Mouse (Mus musculus) CH12F3 (cell line): ENCODE results near the gene Lipi.

Source experiments
- in situ Hi-C: fragments of 300-500 bp; cut with MboI; formaldehyde crosslinking; loops from 2 replicates; pipeline ENCODE4 v1.14.3; 2020; ENCODE audit warnings: low sequenced_read_pairs

Gene Lipi

DNA sequence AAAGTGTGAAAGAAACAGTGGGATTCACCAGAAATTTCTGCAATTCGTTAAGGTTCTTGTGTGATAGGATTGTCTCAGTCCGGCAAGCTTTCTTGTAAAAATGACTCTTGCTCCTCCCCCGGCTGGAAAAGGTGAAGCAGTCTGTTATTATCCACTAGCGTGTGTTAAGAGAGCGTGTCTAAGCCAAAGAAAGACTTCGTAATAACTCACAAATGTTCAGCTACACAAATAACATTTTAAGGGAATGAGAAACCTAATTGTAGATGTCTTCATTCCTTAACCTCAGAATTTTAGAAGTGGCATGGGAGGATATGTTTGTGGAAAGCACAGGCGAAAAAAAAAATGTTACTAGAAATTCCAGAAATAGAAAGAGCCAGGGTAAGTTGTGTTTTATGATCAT lies at the start of gene Lipi:
Gene Lipi (minus strand): TSS at position 101 of the 400 bp plus-strand sequence.
- in situ Hi-C loops = no loop called here

- in situ Hi-C loops = no loop called here
These were observed 42.0 kb upstream of the Lipi start for GRCm38 (mm10) chr16:75627862-75628261.

DNA sequence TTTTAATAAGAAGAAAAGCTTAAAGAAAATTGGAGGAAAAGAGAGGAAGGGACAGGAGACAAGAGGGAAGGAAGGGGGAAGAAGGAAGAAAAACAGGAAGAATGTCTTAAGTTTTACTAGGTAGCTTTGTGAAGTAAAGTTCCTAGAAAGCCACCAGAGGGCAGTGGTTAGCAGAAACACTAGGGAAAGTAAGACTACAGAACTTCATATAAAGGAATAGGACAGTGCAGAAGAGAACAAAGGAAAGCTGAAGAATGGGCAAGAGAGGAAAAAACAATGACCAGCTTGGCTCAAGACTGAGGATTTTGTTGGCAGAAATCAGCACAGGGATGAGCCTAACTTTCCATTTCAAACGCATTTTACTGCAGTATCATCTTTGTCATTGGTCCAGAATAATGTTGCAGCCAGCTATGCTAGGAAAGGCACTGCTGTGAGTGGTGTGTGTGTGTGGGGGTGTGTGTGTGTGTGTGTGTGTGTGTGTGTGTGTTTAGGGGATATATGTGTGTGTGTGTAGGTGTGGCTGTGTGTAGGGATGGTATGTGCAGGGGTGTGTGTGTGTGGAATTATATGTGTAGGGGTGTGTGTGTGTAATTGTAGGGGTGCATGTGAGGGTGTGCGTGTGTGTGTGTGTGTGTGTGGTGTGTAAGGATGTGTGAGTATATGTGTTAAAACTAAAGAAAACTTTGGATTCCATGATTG lies 31.9 kb upstream of the Lipi start:
- in situ Hi-C loops = no loop called here

DNA sequence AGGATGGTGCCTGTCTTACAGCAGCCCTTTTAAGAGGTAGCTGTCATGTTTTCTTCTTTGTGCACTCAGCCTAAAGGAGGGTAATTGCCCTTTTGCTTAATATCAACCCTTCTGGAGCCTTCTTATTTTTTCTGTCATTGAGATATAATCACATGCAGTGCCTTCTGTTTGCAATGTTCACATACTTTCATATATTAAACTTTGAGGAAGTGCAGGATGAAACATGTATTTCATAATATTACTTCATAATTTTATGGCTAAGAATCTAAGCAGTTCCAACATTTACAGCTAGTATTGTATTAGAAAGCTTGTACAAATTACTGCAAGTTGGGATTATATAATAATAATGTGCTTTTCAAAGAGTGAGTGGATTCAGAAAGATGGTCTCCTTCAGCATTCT lies 26.7 kb upstream of the Lipi start:
- in situ Hi-C loops = no loop called here

DNA sequence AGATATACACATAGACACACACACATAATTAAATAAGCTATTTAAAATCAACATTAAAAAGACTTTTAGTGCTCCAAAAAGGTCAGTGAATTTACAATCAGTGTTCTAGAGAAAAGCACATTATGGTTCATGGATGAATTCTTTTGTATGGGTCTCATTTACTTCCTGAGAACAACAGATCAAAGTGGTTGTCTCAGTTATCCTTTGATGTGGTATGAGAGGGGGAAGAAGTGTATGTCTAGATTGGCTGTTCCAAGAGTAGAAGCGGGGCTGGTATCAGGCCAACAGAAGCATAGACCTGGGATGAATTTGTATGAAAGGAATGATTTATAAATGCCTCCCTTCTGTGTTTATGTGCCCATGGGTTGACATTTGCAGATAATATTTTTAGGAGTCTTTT lies 20.6 kb upstream of the Lipi start:
- in situ Hi-C loops = no loop called here

GRCm38 (mm10) chr16:75593501-75594183 lies 7.8 kb upstream of the Lipi start:
- in situ Hi-C loops = no loop called here

- in situ Hi-C loops = no loop called here
These were observed 7.0 kb upstream of the Lipi start, which contains the start of gene Rbm11 for GRCm38 (mm10) chr16:75592671-75593500. Rbm11 (plus strand) TSS chr16:75592844.

- in situ Hi-C loops = no loop called here
These were observed 605 bp upstream of the Lipi start for GRCm38 (mm10) chr16:75586466-75586865.

DNA sequence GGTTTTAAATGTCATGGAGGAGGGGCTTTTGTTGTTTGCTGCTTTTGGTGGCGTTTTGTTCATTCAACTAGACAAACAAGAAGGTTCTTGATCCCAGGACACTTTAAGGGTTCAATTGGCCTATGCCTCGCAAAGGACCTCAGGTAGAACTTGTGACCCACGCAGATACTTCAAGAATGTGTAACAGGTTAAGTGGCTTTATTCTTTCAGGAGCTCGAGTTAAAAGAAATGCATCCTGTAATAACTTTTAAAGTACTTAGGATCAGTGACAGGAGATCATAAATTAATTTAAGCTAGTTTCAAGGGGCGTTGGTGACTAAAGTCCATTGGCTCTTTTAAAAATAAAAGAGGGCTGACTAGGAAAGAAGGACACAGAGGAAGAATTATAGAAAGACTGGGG lies 3.6 kb downstream of the Lipi start:
- in situ Hi-C loops = no loop called here

DNA sequence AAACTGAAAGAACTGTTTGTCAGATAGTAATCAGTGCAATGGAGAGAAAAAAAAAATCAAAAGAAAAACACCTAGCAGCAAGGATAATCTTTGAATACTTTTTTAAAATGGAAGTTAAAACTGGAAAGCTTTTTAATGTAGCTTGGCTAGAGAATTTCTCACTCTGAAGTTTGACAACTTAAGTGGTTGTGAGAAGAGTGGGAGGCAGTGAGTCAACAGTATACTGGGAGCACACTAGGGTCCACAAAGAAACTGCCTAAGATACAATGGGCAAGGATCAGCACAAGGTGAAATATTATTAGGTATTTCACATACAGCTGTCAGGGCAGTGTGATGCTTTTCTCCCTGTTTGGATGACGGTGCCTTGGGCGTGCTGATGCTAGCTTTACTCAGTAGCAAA lies 23.0 kb downstream of the Lipi start:
- in situ Hi-C loops = no loop called here

DNA sequence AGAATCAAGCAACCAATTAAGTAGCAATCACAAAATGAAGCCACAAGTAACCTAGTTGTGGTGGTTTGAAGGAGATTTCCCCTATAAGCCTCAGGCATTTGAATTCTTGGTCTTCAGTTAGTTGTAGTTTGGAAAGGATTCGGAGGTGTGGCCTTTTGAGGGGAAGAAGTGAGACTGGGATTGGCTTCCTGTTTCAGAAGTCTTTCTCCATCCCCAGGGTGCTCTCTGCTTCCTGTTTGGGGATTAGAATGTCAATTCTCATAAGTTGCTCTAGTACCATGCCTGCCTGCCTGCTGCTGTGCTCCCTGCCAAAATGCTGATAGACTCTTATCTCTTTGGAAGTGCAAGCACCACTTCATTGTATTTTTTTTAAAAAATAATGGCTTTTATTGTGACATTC lies 40.6 kb downstream of the Lipi start:
- in situ Hi-C loops = no loop called here

DNA sequence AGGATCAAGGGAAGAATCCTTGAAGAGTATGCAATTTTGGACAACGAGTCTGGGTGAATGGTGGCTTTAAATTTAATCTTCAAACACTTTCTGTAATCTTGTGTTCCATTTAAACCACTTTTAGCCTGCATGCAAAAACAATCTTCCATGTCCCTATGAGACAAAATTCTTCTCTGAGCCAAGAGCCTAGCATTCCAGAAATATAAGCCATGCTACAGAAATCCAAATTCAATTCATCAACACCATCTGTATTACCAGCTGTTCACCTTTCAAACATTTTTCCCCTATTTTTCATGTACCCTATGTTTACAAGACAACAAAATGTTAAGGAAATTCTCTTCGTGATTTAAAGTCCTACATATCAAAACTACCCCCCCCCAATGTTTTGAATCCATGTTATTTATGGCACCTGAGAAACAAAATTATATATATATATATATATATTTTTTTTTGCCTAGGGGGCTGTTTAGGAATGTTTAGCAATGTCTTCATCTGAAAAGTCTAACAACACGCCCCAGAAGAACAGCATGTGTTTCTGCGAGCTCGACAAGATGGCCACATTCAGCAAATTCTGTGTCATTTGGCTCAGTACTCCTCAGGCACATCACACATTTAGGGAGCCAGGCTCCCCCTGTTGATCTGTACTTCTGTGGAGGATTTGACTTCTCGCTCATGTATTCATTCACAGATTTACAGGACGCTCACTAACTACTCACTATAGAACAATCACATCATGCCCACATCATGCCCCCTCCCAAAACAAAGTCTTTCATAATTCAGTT lies 47.9 kb downstream of the Lipi start:
- in situ Hi-C loops = no loop called here

- in situ Hi-C loops = no loop called here
These were observed 54.2 kb downstream of the Lipi start for GRCm38 (mm10) chr16:75531705-75532104.

- in situ Hi-C loops = no loop called here
These were observed 89.3 kb downstream of the Lipi start for GRCm38 (mm10) chr16:75496568-75496967.
